Mouse (Mus musculus) cerebellum, adult 9-11 months (tissue): ENCODE results near the gene Strada.
"Not testable (repeated sequence)": the region's sequence is repeated elsewhere in the genome, so short reads cannot be mapped to it uniquely, and the experiment has no call there.

Source experiments
- DNase-seq: peaks from one replicate; pipeline ENCODE4 v3.0.0; 2022

Strada gene

DNA sequence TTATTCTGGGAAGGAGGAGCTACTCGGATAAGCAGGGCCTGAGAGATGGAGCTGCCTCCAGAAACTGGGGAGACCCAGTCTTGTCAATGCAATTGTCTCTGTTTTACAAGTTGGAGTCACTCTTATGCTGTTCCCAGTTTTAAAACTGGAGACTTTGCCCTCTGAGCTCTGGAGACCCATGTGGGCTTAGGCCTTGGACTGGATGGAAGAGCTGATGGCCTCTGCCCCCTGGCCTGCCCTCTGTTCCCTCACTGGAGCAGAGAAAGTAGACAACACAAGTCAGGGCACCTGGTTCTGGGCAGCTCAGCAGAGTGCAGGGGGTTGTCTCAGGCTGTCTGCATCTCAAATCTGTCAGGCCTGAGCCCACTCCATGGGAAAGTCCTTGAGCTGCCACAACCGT is 47.2 kb downstream of the Strada start:
- DNase-seq = no peak

- DNase-seq = no peak
Observed at GRCm38 (mm10) chr11:106154091-106154490, 47.9 kb downstream of the Strada start.

GRCm38 (mm10) chr11:106152132-106152531 is 49.8 kb downstream of the Strada start:
- DNase-seq = peak; percentile 68

DNA sequence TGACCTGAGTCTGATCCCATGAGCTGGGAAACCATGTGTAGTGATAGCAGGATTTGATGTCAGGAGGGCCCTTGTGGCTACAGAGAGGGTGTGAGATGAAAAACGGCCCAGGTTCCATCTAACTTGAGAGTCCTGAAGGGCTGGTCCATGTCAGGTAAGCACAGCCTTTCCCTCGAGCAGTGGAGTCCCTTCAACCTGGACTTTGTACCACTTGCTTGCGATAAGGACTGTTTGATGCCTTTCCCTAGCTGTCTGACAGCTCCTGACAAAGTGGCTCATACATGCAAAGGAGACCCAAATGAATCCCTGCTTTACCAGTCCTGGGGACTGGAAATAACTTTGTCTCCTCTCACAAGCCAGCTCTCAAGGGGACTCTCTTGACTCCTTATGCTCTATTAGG is 50.7 kb downstream of the Strada start:
- DNase-seq = no peak

GRCm38 (mm10) chr11:106134580-106135528 is 67.1 kb downstream of the Strada start:
- peak; percentile 68 for DNase-seq

- no peak for DNase-seq
Observed at GRCm38 (mm10) chr11:106132516-106132915, 69.5 kb downstream of the Strada start.

DNA sequence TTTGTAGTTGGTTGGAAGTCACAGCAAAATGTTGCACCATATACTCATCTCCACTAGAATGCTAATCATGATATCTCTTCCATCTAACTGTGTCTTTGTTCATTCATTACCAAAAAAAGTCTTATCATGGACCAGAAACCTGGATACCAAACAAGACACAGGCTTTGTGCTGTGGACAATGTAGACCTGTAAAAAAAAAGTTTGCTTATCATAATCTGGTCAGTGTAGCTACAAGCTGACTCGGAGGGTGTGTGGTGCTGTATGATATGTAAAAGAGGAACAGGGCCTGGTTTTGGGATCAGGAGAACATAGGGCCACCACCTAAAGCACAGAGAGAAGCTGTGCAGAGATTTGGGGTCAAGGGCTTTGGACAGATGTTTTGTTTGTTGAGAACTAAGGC is 72.5 kb downstream of the Strada start:
- DNase-seq = no peak

DNA sequence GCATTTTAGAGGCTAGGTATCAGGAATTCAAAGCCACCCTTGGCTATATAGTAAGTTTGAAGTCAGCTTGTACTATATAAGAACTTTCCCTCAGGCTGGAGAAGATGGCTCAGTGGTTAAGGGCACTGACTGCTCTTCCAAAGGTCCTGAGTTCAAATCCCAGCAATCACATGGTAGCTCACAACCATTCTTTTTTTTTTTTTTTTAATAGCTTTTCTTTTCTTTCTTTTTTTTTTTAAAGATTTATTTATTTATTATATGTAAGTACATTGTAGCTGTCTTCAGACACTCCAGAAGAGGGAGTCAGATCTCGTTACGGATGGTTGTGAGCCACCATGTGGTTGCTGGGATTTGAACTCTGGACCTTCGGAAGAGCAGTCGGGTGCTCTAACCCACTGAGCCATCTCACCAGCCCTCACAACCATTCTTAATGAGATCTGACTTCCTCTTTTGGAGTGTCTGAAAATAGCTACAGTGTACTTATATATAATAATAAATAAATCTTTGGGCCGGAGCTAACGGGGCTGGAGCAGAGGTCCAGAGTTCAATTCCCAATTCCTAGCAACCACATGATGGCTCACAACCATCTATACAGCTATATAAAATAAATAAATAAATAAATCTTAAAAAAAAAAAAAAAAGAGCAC is 75.1 kb downstream of the Strada start:
- not testable (repeated sequence) for DNase-seq

GRCm38 (mm10) chr11:106125827-106126226 is 76.1 kb downstream of the Strada start:
- no peak for DNase-seq

GRCm38 (mm10) chr11:106124784-106125183 is 77.2 kb downstream of the Strada start:
- no peak for DNase-seq

GRCm38 (mm10) chr11:106122736-106123135 is 79.2 kb downstream of the Strada start:
- DNase-seq = no peak

DNA sequence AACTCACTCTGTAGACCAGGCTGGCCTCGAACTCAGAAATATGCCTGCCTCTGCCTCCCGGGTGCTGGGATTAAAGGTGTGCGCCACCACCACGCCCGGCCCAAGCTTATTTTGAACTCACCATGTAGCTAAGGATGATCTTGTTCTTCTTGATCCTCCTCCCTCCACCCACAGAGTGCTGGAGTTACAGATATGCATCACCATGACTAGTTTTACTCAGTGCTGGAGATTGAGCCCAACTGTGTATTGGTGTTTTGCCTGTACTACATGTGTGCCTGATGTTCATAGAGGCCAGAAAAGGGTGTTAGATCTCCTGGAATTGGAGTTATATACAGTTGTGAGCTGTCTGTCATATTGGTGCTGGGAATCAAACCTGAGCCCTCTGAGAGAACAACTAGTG is 79.7 kb downstream of the Strada start:
- DNase-seq = no peak
